Mouse (Mus musculus) midbrain, embryonic 16.5 days (tissue): ENCODE results near the gene Pga5. TPM values are rescaled to one million over a fixed set of nuclear protein-coding genes. Genes with fewer than 3 reads are reported as not detected.

ENCODE experiments used
- ATAC-seq: fragments of 200-750 bp; cut with Nextera tagmentation; 2 replicates; pipeline ENCODE4 v1.8.0; 2017; ENCODE audit warnings: moderate TSS enrichment
- H3K27ac ChIP-seq: fragments of 300-500 bp; sonication (generic); 2 replicates; pipeline ENCODE4 v1.5.1; 2014; ENCODE audit warnings: mild to moderate bottlenecking, low read length, mixed read lengths
- H3K27me3 ChIP-seq: fragments of 300-500 bp; sonication (generic); 2 replicates; pipeline ENCODE4 v1.6.1; 2014; ENCODE audit warnings: low read depth, low read length, mixed read lengths; ENCODE audit not compliant: control insufficient read depth, insufficient read depth
- H3K36me3 ChIP-seq: fragments of 300-500 bp; sonication (generic); 2 replicates; pipeline ENCODE4 v1.6.1; 2014; ENCODE audit warnings: mild to moderate bottlenecking, low read length, moderate library complexity, mixed read lengths; ENCODE audit not compliant: control insufficient read depth, insufficient read depth
- H3K4me1 ChIP-seq: fragments of 300-500 bp; sonication (generic); 2 replicates; pipeline ENCODE4 v1.6.1; 2014; ENCODE audit warnings: mild to moderate bottlenecking, low read length, mixed read lengths; ENCODE audit not compliant: control insufficient read depth, insufficient read depth
- H3K4me2 ChIP-seq: fragments of 300-500 bp; sonication (generic); 2 replicates; pipeline ENCODE4 v1.6.1; 2014; ENCODE audit warnings: mild to moderate bottlenecking, low read length, mixed read lengths
- H3K4me3 ChIP-seq: fragments of 300-500 bp; sonication (generic); 2 replicates; pipeline ENCODE4 v1.5.1; 2014; ENCODE audit warnings: low read depth, mild to moderate bottlenecking, low read length, moderate library complexity, mixed read lengths
- H3K9ac ChIP-seq: fragments of 300-500 bp; sonication (generic); 2 replicates; pipeline ENCODE4 v1.6.1; 2014; ENCODE audit warnings: low read depth, low read length, mixed read lengths
- H3K9me3 ChIP-seq: fragments of 300-500 bp; sonication (generic); replicated peaks from 2 replicates; pipeline ENCODE4 v1.6.1; 2014; ENCODE audit warnings: mild to moderate bottlenecking, low read length, mixed read lengths; ENCODE audit not compliant: control insufficient read depth, poor library complexity, severe bottlenecking
- WGBS: fragments of 180-500 bp; shearing (Covaris S2); extraction: QIAGEN DNeasy Blood & Tissue Kit; methylation state at CpG from one replicate; pipeline ENCODE4 v1.1.7; 2014; 5-methylcytosine and 5-hydroxymethylcytosine counted together
- polyA plus RNA-seq: library from polyadenylated mRNA; unstranded; fragments of >200 nt; fragmentation: Nextera tagmentation; extraction: Ambion mirVana; gene quantifications from 2 replicates; pipeline ENCODE4 v1.2.1, GENCODE M21; 2015

The Pga5 gene
- polyA plus RNA-seq: not detected in 2 replicates

DNA sequence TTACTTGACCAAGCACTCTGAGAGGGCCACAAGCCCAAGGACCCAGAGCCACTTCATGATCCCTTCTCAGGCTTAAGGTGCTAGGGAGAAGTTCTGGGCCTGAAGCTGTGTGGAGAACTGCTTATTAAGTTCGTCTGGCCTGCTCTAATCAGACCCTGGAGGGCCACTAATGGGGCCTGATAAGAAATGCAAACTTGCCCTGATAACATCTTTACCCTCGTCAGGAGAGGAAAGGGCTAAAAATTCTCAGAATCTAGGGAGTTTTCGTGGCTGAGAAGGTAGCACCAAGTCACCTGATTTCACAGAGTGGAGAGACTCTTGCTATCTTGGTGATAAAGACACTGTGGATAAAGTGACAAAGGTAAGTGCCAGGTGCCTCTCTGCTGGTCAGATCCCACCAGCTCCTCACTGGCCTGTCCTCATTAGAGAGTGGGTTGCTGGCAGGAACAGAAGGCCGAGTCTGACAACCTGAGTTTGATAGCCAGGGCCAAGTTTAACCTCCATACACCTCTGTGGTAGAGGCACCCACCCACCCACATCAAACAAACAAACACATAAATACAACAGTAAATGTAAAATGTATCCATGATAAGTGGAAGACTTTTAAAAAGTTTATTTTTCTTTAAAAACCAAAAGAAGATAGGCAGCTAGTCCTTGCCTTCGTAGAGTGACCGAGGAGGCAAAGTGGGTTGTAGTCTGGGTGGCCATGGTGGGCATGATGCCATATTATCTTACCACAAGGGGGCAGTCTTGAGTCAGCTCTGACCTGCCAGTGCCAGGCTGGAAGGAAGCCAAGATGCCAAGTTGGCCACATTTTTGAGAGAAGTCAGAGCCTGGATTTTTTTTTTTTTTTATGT lies at the start of gene Pga5:
TSS of gene Pga5 (minus strand) at position 157 of the 857 bp plus-strand sequence.
- Histone ChIP-seq H3K4me1 (no peaks in the 10 kb centered on the region), H3K27ac (no peak within 1 kb of the TSS), H3K4me3 (no peak within 1 kb of the TSS), H3K36me3 (no peaks in the 10 kb centered on the region), H3K27me3 (no peaks in the 10 kb centered on the region), H3K9me3 (no peaks in the 10 kb centered on the region), H3K4me2 (no peak within 1 kb of the TSS), H3K9ac (no peak within 1 kb of the TSS)
- 40% methylated on average over 6 of the region's 6 CpGs for WGBS
- peak; percentile 66 for ATAC-seq

DNA sequence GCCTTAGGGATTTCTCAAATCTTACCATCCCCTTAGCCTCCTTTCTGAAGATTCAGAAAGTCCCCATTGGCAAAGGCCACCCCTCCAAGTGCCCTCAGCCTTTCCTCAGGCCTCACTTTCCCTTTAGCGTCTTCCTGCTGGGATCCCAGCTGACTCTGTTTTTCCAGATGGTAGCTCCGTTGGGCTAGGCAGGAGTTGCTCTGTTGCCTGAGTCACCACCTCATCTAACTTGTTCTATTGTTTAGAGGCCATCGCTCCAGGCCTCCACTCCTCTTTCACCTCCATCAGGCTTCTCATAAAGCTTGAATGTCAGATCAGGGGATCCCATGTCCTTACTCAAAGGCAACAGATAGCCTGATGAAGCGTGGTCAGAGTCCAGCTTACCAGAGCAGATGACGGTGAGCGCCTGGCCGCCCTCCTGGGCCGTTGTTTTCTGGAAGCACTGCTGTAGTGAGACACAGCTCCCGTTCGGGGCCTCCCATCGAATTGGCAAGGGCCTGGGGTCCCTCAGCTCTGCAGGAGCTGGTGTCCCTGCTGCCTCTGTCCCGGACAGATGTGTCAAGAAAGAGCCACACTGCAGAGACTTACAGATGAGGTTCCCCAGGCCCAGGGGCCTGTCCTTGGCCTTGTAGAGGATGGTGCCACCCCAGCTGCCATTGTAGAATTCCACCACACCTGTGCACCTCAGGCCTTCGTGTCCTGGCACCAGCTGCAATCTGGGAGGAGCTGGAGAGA lies 46.9 kb upstream of the Pga5 start:
- H3K4me2 ChIP-seq: no peak overlapping the region
- no peaks in the 10 kb centered on the region for H3K27me3 ChIP-seq
- no peaks in the 10 kb centered on the region for H3K36me3 ChIP-seq
- no peak overlapping the region for H3K4me3 ChIP-seq
- ATAC-seq: no peak
- 80% methylated on average over 13 of the region's 13 CpGs for whole genome bisulfite sequencing
- peak overlapping the region; percentile 52; the same call in 1 of the 2 replicates for H3K27ac ChIP-seq
- H3K9ac ChIP-seq: no peak overlapping the region
- H3K9me3 ChIP-seq: no peaks in the 10 kb centered on the region
- H3K4me1 ChIP-seq: peaks cover 22% of the 10 kb centered on the region

DNA sequence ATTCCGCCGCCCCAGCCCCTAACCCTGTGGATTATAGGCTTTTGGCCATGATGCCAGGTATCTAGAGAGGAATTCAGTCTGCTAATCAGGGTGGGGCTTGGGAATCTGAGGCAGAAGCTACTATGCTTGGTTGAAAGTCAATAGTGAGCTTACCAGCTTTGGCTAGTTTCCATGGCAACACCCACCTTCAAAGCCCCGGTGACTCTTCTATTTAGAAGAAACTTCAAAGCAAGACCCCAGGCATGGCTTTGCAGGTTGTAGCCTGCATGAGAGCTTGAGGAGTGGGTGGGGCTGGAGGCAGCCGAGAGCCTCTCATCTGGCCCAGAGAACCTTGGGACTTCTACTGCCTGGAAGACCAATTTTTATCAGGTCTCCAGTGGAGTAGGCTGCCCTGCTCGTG lies 45.8 kb upstream of the Pga5 start:
- Histone ChIP-seq H3K9me3 (no peaks in the 10 kb centered on the region), H3K36me3 (no peaks in the 10 kb centered on the region), H3K27ac (peak overlapping the region; percentile 78), H3K4me2 (peak overlapping the region; percentile 13; the same call in 1 of the 2 replicates), H3K27me3 (no peaks in the 10 kb centered on the region), H3K4me1 (peaks cover 23% of the 10 kb centered on the region), H3K4me3 (no peak overlapping the region), H3K9ac (no peak overlapping the region)
- 14% methylated on average over 5 of the region's 5 CpGs for WGBS
- peak; percentile 68 for ATAC-seq

DNA sequence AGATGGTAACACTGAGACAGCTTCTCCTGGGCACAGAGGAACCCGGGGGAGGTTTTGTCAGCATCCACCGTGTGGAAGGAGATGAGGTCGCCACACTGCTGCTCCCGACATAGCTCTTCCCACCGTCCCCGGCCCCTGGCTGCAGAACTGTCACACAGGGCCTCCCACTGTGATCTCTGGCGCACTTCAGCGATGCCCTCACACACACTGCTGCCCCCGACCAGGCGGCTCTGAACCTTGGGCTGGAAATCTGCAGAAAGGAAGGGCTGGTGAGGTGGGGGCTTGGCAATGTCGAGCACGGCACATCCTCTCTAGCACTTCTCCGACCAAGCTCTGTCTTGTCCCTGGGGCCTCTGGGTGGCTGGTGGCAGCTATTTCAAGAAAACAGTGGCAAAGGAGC lies 45.2 kb upstream of the Pga5 start:
- peaks cover 23% of the 10 kb centered on the region for H3K4me1 ChIP-seq
- H3K36me3 ChIP-seq: no peaks in the 10 kb centered on the region
- peak overlapping the region; percentile 51 for H3K9ac ChIP-seq
- H3K4me2 ChIP-seq: peak overlapping the region; percentile 13; the same call in 1 of the 2 replicates
- no peaks in the 10 kb centered on the region for H3K9me3 ChIP-seq
- peak overlapping the region; percentile 78 for H3K27ac ChIP-seq
- H3K27me3 ChIP-seq: no peaks in the 10 kb centered on the region
- WGBS: 8% methylated on average over 13 of the region's 13 CpGs
- no peak overlapping the region for H3K4me3 ChIP-seq
- ATAC-seq: 0 out of 2 replicates have a peak, but pooled peaks have one; percentile 4

DNA sequence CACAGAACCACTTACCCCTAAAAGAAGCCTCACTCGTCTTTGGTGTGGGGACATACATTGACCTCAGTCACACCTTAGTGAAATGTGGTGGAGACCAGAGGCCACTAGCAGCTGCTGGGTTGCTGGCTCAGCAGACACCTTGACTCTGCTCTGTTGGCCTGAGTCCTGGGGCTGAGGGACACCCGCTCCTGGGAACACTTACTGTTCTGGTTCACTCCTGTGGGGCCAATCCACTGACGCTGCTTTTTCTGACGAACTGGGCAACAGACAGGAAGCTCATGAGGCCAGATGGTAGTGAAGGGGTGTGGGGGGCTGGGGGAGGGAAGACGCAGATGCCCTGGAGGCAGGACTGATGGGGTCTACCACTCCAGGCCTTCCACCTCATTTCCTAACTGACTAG lies 43.2 kb upstream of the Pga5 start:
- H3K4me1 ChIP-seq: peaks cover 23% of the 10 kb centered on the region
- 70% methylated on average over 5 of the region's 5 CpGs for WGBS
- H3K4me2 ChIP-seq: no peak overlapping the region
- peak overlapping the region; percentile 18; the same call in 1 of the 2 replicates for H3K27ac ChIP-seq
- H3K9me3 ChIP-seq: no peaks in the 10 kb centered on the region
- no peak for ATAC-seq
- H3K9ac ChIP-seq: no peak overlapping the region
- no peaks in the 10 kb centered on the region for H3K36me3 ChIP-seq
- H3K27me3 ChIP-seq: no peaks in the 10 kb centered on the region
- H3K4me3 ChIP-seq: no peak overlapping the region

DNA sequence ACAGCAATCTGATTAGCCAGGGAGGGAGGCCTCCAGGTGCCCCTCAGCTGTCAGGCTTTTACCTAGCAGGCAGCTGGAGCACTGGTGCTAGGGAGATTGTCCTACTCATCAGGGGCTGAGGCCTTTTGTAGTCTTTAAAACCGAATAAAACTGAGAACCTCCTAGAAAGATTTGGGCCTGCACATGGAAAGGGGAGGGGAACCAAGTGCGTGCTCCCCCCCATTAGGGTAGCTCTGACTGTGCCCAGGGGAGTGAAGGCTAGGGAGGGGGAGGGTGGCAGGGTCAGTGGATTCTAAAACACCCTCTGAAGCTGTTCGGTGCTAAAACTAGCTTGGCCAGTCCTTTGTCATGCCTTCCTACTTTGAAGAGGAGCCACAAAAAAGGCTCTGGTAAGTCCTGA lies 42.7 kb upstream of the Pga5 start:
- Histone ChIP-seq H3K36me3 (no peaks in the 10 kb centered on the region), H3K27ac (peak overlapping the region; percentile 60), H3K9me3 (no peaks in the 10 kb centered on the region), H3K9ac (no peak overlapping the region), H3K4me1 (peaks cover 23% of the 10 kb centered on the region), H3K4me2 (no peak overlapping the region), H3K4me3 (no peak overlapping the region), H3K27me3 (no peaks in the 10 kb centered on the region)
- WGBS: 20% methylated on average over 3 of the region's 3 CpGs
- no peak for ATAC-seq

DNA sequence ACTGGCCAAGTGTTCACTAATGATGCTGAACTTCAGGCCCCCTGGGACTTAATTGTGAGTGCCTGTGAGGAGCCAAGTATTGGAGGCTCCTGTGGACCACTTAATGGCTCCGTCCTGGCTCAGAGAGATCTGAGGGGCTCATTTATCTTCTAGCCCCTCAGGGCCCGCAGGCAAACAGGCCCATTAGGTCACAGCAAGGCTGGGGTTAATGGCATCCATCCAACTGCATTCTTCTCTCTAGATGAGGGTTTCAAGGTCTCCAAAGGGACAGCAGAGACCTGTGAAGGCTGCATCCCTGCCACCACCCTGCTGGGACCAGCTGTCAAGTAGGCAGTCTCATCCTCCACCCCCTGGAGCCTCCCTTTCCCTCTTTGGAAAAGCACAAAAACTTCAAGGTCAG lies 41.9 kb upstream of the Pga5 start:
- Histone ChIP-seq H3K27me3 (no peaks in the 10 kb centered on the region), H3K36me3 (no peaks in the 10 kb centered on the region), H3K27ac (peak overlapping the region; percentile 60), H3K4me1 (peaks cover 23% of the 10 kb centered on the region), H3K9me3 (no peaks in the 10 kb centered on the region), H3K9ac (no peak overlapping the region), H3K4me2 (no peak overlapping the region), H3K4me3 (no peak overlapping the region)
- WGBS: 25% methylated on average over 2 of the region's 2 CpGs
- ATAC-seq: 0 out of 2 replicates have a peak, but pooled peaks have one; percentile 9

DNA sequence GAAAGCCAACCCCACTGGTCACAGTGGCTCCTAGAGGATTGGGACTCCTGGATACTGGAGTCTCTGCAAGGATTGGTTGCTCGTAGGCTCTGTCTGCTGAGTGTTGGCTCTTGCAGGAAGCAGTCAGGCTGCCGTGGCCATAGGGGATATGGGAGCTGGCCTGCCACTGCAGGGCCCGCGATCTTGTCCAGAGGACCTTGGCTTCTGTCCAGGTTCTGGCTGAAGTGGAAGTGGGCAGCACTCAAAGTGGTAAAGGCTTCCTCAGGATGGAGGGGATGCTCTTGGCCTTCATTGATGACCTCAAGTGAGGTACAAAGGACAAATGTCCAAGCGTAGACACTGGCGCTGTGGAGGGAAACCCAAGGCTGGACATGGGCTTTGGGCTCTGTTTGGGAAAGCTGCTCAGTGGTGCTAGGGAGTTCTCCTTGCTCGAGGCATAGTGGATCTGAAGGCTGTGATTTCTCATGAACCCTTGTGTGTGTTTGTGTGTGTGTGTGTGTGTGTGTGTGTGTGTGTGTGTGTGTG lies 40.4 kb upstream of the Pga5 start:
- Histone ChIP-seq H3K9me3 (no peaks in the 10 kb centered on the region), H3K4me1 (peaks cover 12% of the 10 kb centered on the region), H3K4me2 (no peak overlapping the region), H3K27me3 (no peaks in the 10 kb centered on the region), H3K9ac (no peak overlapping the region), H3K4me3 (no peak overlapping the region), H3K27ac (no peak overlapping the region), H3K36me3 (peaks cover 6% of the 10 kb centered on the region)
- no peak for ATAC-seq
- WGBS: 81% methylated on average over 7 of the region's 7 CpGs
